Mouse (Mus musculus): ENCODE data around the gene Luzp1. TPM values are rescaled to one million over a fixed set of nuclear protein-coding genes. Genes with fewer than 3 reads are reported as not detected.

Gene Luzp1
- 10 to 100 TPM; 11.8 to 13.0 TPM for total RNA-seq (2023)

GRCm38 (mm10) chr4:136469371-136469903 lies at the start of gene Luzp1:
Gene Luzp1, plus strand, starts transcription at chr4:136469761.

GRCm38 (mm10) chr4:136423224-136423623 lies 46.3 kb upstream of the Luzp1 start, which contains the start of gene Htr1d:
Gene Htr1d, plus strand, starts transcription at chr4:136423524.

GRCm38 (mm10) chr4:136462086-136462838 lies 7.3 kb upstream of the Luzp1 start, which contains the start of gene 6030445D17Rik:
Gene 6030445D17Rik, plus strand, starts transcription at chr4:136462250.

GRCm38 (mm10) chr4:136602568-136602967 lies 133.0 kb downstream of the Luzp1 start, which contains the start of gene Kdm1a:
Gene Kdm1a, minus strand, starts transcription at chr4:136602723.

Other genes with a start within 250 kb of the Luzp1 start
- gene Tcea3, start 222.0 kb upstream of the Luzp1 start, total RNA-seq (2023) = 1 to 10 TPM; 6.0 to 6.2 TPM
- gene Zfp46, start 185.1 kb upstream of the Luzp1 start, total RNA-seq (2023) = 10 to 100 TPM in 1 of 2 experiments, 1 to 10 TPM in 1; 9.7 to 10.9 TPM
- 10 to 100 TPM; 59.6 to 62.2 TPM for gene Hnrnpr, start 158.8 kb upstream of the Luzp1 start, total RNA-seq (2023)
- gene Htr1d, start 46.2 kb upstream of the Luzp1 start, total RNA-seq (2023) = not detected
- not detected for gene 6030445D17Rik, start 7.5 kb upstream of the Luzp1 start, total RNA-seq (2023)
- gene Kdm1a, start 133.0 kb downstream of the Luzp1 start, total RNA-seq (2023) = 10 to 100 TPM; 39.5 to 46.0 TPM
- not detected for gene Tex46, start 140.7 kb downstream of the Luzp1 start, total RNA-seq (2023)
- not detected for gene Lactbl1, start 152.9 kb downstream of the Luzp1 start, total RNA-seq (2023)